Mouse (Mus musculus): ENCODE data around the gene Slc28a3. TPM values are rescaled to one million over a fixed set of nuclear protein-coding genes. Genes with fewer than 3 reads are reported as not detected.
A peak's percentile ranks its signal among the peaks of the same experiment; 100 is the strongest.

Slc28a3 gene
- polyA plus RNA-seq, 1 experiment from 2014 or later = not detected

DNA sequence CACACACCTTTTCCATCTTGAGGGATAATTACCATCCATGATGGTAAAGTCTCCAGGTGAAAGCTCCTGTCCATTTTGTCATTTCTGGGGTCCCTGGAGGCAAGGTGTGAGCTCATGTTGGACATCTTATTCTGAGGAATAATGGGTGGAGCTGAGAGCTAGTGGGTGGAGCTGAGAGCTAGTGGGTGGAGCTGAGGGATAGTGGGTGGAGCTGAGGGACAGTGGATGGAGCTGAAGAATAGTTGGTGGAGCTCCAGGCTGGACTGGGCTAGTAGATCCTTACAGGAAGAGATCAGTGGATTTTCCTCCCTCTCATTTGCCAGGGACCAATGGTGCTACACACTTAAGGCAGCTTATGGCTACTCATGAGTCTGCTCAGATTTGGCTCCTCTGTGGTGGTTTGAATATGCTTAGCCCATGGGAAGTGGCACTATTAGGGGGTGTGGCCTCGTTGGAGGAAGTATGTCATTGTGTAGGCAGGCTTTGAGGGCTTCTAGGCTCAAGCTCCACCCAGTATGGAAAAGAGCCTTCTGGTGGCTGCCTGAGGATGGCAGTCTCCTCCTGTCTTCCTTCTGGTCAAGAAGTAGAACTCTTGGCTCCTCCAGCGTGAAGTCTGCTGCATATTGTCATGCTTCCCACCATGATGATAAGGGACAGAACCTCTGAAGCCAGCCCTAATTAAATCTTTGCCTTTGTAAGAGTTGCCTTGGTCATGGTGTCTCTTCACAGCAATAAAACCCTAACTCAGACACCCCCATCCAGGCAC lies 74.0 kb downstream of the Slc28a3 start:
- no peak overlapping the region for H3K4me3 ChIP-seq
- no peaks in the 10 kb centered on the region for H3K27me3 ChIP-seq (replicated peaks; ENCODE audit: low read depth, poor library complexity, severe bottlenecking)
- H3K27ac ChIP-seq (replicated peaks) = no peak overlapping the region
- H3K36me3 ChIP-seq (replicated peaks) = no peaks in the 10 kb centered on the region
- peaks cover 15% of the 10 kb centered on the region; the same call in 1 of the 2 replicates for H3K4me1 ChIP-seq
- no peak for DNase-seq (ENCODE audit: low spot score)
- 74% methylated on average over 2 of the region's 2 CpGs for WGBS
- H3K9me3 ChIP-seq = no peaks in the 10 kb centered on the region

DNA sequence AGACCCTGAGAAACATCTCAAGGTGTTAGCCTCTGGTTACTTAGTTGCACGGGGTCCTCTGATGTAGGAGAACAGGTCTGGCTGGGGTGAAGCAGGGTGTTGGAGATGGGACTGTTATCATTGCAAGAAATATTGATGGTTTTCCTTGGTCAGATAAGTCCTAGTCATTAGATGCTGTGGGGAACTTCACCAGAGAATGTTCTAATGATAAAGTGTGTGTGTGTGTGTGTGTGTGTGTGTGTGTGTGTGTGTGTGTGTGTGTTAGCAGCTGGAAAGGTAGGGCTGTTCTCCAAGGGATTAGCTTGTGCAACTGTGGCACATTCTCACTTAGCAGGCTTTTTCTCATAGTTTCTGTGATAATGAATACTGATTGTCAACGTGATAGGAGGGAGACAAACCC lies 75.4 kb downstream of the Slc28a3 start:
- DNase-seq (ENCODE audit: low spot score) = no peak
- no peaks in the 10 kb centered on the region for H3K27me3 ChIP-seq (replicated peaks; ENCODE audit: low read depth, poor library complexity, severe bottlenecking)
- no peaks in the 10 kb centered on the region for H3K36me3 ChIP-seq (replicated peaks)
- 78% methylated on average over 2 of the region's 2 CpGs for WGBS
- H3K27ac ChIP-seq (replicated peaks) = no peak overlapping the region
- no peak overlapping the region for H3K4me3 ChIP-seq
- no peaks in the 10 kb centered on the region for H3K9me3 ChIP-seq
- peaks cover 15% of the 10 kb centered on the region; the same call in 1 of the 2 replicates for H3K4me1 ChIP-seq

DNA sequence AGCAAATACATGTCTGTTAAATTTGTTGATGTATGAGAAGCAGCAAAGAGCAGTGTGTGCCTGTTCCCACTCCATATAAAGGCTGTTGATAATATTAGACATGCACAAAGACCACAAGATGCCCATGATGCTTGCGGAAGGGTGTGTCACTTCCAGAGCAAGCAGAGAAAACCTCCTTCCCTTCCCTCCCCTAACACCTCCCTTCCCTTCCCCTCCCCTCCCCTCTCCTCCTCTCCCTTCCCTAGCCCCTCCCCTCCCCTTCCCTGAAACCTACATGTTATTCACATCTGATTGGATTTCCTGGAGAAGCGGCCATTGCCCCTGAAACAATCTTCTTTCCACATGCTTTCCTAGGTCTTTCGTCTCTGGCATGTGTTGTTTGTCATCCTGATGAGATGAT lies 75.8 kb downstream of the Slc28a3 start:
- WGBS = 77% methylated on average over 3 of the region's 3 CpGs
- Histone ChIP-seq H3K9me3 (no peaks in the 10 kb centered on the region), H3K36me3 (replicated peaks) (no peaks in the 10 kb centered on the region), H3K27ac (replicated peaks) (no peak overlapping the region), H3K4me3 (no peak overlapping the region), H3K27me3 (replicated peaks; ENCODE audit: low read depth, poor library complexity, severe bottlenecking) (no peaks in the 10 kb centered on the region), H3K4me1 (peaks cover 15% of the 10 kb centered on the region; the same call in 1 of the 2 replicates)
- peak; percentile 6 for DNase-seq (ENCODE audit: low spot score)

DNA sequence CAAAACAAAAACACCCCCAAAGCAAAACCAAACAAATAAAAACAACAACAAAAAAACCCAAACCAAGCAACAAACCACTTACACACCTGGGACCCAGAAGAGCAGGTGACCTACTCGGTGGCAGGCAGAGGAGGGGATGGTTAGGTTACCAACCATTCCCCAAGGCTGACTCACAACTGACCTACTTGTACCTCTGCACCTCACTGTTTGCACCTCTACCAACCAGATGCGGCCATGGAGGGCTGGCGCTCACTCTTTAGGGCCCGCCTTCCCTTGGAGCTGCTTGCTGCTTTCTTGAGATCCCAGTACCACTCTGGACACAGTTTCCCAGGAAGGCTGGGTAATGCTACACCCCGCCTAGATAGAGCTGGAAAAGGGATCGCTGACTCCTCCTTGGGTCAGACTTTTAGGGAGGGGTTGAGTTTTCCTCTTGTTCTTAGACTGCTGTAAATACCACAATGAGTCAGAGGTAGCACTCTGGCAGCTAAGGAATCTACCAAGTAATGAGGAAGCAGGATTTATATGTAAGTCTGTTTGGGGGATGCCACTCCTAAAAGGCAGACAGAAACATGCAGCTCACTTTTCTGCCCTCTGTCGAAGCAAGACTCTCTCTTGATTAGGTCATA lies 76.3 kb downstream of the Slc28a3 start:
- H3K27me3 ChIP-seq (replicated peaks; ENCODE audit: low read depth, poor library complexity, severe bottlenecking) = no peaks in the 10 kb centered on the region
- no peak overlapping the region for H3K27ac ChIP-seq (replicated peaks)
- DNase-seq (ENCODE audit: low spot score) = no peak
- no peaks in the 10 kb centered on the region for H3K9me3 ChIP-seq
- H3K4me3 ChIP-seq = no peak overlapping the region
- H3K36me3 ChIP-seq (replicated peaks) = no peaks in the 10 kb centered on the region
- WGBS = 81% methylated on average over 7 of the region's 7 CpGs
- H3K4me1 ChIP-seq = peaks cover 15% of the 10 kb centered on the region; the same call in 1 of the 2 replicates

DNA sequence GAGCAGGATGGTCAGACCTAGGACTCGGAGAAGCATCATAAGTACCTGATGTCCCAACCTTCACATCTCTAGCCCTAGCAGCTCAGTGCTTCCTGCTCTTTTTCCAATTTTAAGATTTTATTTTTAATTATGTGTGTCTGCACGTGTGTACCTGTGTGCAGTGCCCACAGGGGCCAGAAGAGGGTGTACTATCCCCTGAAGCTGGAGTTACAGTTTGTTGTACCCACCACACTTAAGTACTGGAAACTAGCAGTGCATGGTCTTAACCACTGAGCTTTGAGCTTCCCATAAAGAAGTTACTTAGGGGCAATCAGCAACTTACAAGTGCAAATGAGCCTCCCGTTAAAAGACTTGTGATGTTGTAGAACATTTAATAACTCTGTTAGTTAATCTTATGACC lies 86.1 kb downstream of the Slc28a3 start:
- Histone ChIP-seq H3K27me3 (replicated peaks; ENCODE audit: low read depth, poor library complexity, severe bottlenecking) (peaks cover 12% of the 10 kb centered on the region; the same call in 1 of the 2 replicates), H3K36me3 (replicated peaks) (no peaks in the 10 kb centered on the region), H3K9me3 (no peaks in the 10 kb centered on the region), H3K27ac (replicated peaks) (no peak overlapping the region), H3K4me3 (no peak overlapping the region), H3K4me1 (peaks cover 19% of the 10 kb centered on the region)
- WGBS = 89% methylated on average over 3 of the region's 3 CpGs
- DNase-seq (ENCODE audit: low spot score) = no peak

DNA sequence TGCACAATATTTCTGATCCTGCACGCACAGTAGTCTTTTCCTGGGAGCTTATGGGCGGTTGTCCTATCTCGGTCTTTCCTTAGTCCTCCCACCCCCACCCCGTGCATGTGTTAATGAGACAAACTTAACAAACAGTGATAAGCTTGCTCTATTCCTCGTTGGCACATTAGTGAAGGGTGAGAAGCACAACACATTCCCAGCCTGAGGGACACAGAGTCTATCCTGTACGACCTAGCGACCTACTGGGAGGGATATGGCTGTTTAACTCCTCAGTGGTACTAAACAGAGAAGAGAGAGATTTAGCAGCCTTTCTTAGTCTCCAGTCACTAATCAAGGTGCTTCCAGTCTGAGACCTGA lies 86.9 kb downstream of the Slc28a3 start:
- Histone ChIP-seq H3K4me3 (no peak overlapping the region), H3K27ac (replicated peaks) (no peak overlapping the region), H3K9me3 (no peaks in the 10 kb centered on the region), H3K36me3 (replicated peaks) (no peaks in the 10 kb centered on the region), H3K4me1 (peaks cover 19% of the 10 kb centered on the region), H3K27me3 (replicated peaks; ENCODE audit: low read depth, poor library complexity, severe bottlenecking) (peaks cover 12% of the 10 kb centered on the region; the same call in 1 of the 2 replicates)
- WGBS = 78% methylated on average over 7 of the region's 7 CpGs
- DNase-seq (ENCODE audit: low spot score) = no peak

DNA sequence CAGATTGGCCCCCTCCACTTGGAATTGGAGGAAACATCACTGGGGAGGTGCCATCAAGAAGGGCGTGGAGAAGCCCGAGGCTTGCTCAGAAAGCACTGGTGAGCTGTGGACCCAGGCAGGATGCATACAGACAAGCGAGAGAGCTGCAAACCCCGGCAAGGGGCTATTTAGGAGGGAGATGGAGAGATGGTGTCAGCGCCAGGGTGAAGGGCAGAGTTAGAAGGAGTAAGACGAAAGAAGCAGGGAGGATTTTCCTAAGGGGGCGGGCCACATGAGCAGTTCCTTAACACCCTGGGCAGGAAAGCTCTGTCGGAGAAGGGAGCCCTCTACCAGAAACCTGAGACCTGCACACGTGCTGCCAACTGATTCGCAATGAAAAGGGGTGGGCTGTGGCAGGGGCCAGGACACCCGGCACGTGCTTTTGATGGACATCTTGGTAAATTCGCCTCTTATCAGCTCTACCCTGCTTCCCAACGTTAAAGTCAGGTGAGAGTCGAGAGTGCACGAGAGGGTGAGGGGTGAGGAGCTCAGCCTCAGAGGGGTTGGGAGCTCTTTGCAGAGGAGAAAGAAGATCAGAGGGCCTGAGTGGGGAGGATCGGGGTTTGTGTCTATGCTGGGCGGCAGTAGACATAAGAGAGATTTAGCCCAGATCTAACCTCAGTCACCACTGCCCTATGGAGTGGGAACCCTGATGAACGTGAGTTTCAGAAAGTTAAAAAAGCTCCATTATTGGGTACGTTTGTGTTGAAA lies 87.5 kb downstream of the Slc28a3 start:
- Histone ChIP-seq H3K27me3 (replicated peaks; ENCODE audit: low read depth, poor library complexity, severe bottlenecking) (peaks cover 12% of the 10 kb centered on the region; the same call in 1 of the 2 replicates), H3K36me3 (replicated peaks) (no peaks in the 10 kb centered on the region), H3K27ac (replicated peaks) (no peak overlapping the region), H3K9me3 (no peaks in the 10 kb centered on the region), H3K4me3 (peak overlapping the region; percentile 30), H3K4me1 (peaks cover 23% of the 10 kb centered on the region)
- DNase-seq (ENCODE audit: low spot score) = peak; percentile 68
- 24% methylated on average over 20 of the region's 20 CpGs for WGBS

DNA sequence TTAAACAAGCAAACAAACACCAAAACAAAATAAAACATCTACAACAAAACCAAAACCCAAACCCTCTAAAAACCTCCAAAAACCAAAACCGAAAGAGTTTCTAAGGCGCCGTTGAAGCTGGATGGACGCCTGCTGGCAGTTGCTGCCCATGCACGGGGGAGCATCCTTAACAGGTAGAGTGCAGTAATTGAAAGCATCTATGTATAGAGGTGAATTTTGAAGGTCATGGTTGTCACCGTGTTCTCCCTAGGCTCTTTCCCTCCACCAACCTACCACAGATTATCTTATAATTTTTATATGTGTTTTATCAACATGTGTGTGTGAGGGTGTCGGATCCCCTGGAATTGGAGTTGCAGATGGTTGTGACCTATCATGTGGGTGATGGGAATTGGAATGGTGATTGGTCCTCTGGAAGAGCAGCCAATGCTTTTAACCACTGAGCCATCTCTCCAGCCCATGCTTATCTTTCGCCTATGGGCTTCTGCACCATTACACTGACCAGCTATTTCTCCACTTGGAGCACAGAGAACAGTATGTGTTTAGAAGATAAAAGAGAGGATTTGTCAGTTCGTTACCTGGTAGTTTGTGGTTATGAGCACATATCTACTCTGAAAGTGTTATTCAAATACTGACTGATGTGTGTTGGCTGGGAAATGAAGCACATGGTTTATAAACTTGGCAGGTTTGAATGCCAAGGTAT lies 89.2 kb downstream of the Slc28a3 start:
- no peak overlapping the region for H3K4me3 ChIP-seq
- H3K27me3 ChIP-seq (replicated peaks; ENCODE audit: low read depth, poor library complexity, severe bottlenecking) = peaks cover 12% of the 10 kb centered on the region; the same call in 1 of the 2 replicates
- 89% methylated on average over 9 of the region's 9 CpGs for WGBS
- H3K9me3 ChIP-seq = no peaks in the 10 kb centered on the region
- no peaks in the 10 kb centered on the region for H3K36me3 ChIP-seq (replicated peaks)
- no peak for DNase-seq (ENCODE audit: low spot score)
- H3K27ac ChIP-seq (replicated peaks) = no peak overlapping the region
- peaks cover 23% of the 10 kb centered on the region for H3K4me1 ChIP-seq

DNA sequence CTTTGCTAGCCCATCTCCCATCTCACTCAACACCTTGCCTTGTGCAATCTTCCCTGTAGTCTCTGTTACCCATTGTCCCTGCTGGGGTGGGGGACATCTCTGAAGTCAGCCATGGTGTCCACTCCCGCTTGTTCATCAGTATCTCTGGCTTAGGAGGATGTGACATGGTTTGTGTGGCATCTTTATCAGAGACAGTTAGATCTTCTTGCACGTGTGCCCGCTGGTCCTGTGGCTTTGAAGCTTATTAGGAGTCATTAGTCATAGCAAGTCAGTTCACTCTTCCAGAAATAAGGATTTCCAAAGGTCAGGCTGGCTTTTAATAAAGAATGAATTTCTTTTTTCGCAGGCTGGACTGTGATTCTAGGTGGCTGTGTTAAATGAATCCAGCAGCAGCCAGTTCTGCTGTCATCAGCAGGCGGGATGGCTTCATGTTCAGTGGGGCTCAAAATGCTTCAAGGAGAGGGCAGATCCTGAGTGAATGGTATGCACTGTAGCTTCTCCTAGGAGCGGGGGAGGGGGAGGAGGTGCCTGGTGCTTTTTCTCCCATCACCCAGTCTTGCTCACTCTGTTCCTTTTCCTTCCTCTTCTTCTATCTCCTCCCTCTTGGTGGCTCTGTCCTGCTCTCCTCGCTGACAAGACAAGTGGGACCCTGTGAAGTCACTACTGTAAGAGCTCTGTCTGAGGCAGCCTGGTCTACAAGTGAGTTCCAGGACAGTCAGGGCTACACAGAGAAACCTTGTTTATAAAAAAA lies 89.9 kb downstream of the Slc28a3 start:
- H3K27me3 ChIP-seq (replicated peaks; ENCODE audit: low read depth, poor library complexity, severe bottlenecking) = peaks cover 12% of the 10 kb centered on the region; the same call in 1 of the 2 replicates
- WGBS = 64% methylated on average over 7 of the region's 7 CpGs
- no peak overlapping the region for H3K4me3 ChIP-seq
- no peak overlapping the region for H3K27ac ChIP-seq (replicated peaks)
- DNase-seq (ENCODE audit: low spot score) = no peak
- peaks cover 23% of the 10 kb centered on the region for H3K4me1 ChIP-seq
- H3K36me3 ChIP-seq (replicated peaks) = no peaks in the 10 kb centered on the region
- H3K9me3 ChIP-seq = no peaks in the 10 kb centered on the region

DNA sequence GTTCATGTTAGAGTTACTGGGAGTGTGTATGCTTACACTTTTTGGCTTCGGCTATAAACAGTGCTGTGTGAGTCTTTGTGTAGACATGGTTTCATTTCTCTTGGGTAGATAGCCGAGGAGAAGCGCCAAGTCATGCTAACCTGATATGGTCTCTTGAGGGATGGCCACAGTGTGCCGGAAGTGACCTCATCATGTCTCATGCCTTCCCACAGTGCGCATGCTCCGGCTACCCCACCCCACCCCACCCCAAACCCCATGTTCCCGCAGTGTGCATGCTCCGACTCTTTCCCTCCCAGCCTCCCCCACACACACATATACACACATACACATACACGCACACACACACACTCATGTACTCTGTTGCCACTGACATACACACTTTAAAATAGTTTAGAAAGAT lies 90.6 kb downstream of the Slc28a3 start:
- Histone ChIP-seq H3K9me3 (no peaks in the 10 kb centered on the region), H3K4me1 (peaks cover 23% of the 10 kb centered on the region), H3K27ac (replicated peaks) (no peak overlapping the region), H3K27me3 (replicated peaks; ENCODE audit: low read depth, poor library complexity, severe bottlenecking) (peaks cover 12% of the 10 kb centered on the region; the same call in 1 of the 2 replicates), H3K36me3 (replicated peaks) (no peaks in the 10 kb centered on the region), H3K4me3 (no peak overlapping the region)
- WGBS = 85% methylated on average over 9 of the region's 9 CpGs
- DNase-seq (ENCODE audit: low spot score) = no peak

DNA sequence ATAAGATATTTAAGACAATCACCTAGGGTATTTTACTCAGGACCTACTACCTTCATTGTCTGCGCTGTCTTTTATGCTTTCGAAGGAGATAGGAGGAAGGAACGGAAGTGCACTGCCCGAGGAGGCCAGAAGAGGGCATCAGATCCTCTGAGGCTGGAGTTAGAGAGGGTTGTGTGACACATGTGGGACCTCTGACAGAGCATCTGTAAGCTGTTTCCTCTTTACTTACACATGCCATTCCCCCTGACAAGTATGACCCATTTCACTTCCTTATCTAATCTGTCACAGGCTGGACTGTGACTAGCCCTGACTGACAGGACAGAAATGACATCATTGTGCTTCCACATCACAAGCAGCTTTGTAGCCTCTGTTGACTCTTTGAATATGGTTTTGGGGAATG lies 94.4 kb downstream of the Slc28a3 start:
- H3K4me1 ChIP-seq = peaks cover 10% of the 10 kb centered on the region
- H3K27ac ChIP-seq (replicated peaks) = no peak overlapping the region
- H3K4me3 ChIP-seq = no peak overlapping the region
- H3K9me3 ChIP-seq = no peaks in the 10 kb centered on the region
- no peak for DNase-seq (ENCODE audit: low spot score)
- WGBS = 97% methylated on average over 4 of the region's 4 CpGs
- H3K36me3 ChIP-seq (replicated peaks) = no peaks in the 10 kb centered on the region
- no peaks in the 10 kb centered on the region for H3K27me3 ChIP-seq (replicated peaks; ENCODE audit: low read depth, poor library complexity, severe bottlenecking)

DNA sequence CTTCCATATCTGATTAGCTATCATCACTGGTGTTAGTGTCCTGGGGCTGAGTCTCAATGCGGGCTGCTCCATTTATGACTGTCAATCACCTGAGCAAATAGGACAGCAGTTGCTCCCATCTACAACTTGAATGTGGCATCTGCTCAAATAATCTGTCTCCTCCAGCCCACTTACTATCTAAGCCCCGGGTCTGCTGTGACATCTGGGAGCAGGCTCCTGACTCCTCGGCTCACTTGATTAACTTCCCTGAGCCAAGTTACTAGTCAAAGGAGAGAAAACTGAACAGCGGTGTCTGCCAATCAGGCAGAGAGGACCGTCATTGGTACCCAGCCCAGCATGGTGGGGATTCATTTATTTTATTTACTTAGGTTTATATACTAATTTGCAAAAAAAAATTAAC lies 95.0 kb downstream of the Slc28a3 start:
- no peak overlapping the region for H3K4me3 ChIP-seq
- no peaks in the 10 kb centered on the region for H3K27me3 ChIP-seq (replicated peaks; ENCODE audit: low read depth, poor library complexity, severe bottlenecking)
- no peaks in the 10 kb centered on the region for H3K9me3 ChIP-seq
- WGBS = 89% methylated on average over 5 of the region's 5 CpGs
- no peaks in the 10 kb centered on the region for H3K36me3 ChIP-seq (replicated peaks)
- peaks cover 6% of the 10 kb centered on the region; the same call in 1 of the 2 replicates for H3K4me1 ChIP-seq
- H3K27ac ChIP-seq (replicated peaks) = no peak overlapping the region
- no peak for DNase-seq (ENCODE audit: low spot score)

Data from embryonic facial prominence, embryonic 10.5 days (tissue).